Mouse (Mus musculus): ENCODE measurements at regions not wholly inside any gene's neighbourhood (a gene's known extent, or its start where the extent isn't known, plus 50 kb on each side); places are given as distances from the start of the nearest gene placed in this dataset.

GRCm38 (mm10) chr4:87386835-87387234 lies 156.6 kb upstream of the Slc24a2 start:
- no peak for DNase-seq (ENCODE audit: low spot score in 2 of 2)

GRCm38 (mm10) chr4:87386271-87386670 lies 156.0 kb upstream of the Slc24a2 start:
- no peak for DNase-seq (ENCODE audit: low spot score in 2 of 2)

GRCm38 (mm10) chr4:87385221-87385739 lies 155.0 kb upstream of the Slc24a2 start:
- DNase-seq (ENCODE audit: low spot score in 2 of 2), result no peak

DNA sequence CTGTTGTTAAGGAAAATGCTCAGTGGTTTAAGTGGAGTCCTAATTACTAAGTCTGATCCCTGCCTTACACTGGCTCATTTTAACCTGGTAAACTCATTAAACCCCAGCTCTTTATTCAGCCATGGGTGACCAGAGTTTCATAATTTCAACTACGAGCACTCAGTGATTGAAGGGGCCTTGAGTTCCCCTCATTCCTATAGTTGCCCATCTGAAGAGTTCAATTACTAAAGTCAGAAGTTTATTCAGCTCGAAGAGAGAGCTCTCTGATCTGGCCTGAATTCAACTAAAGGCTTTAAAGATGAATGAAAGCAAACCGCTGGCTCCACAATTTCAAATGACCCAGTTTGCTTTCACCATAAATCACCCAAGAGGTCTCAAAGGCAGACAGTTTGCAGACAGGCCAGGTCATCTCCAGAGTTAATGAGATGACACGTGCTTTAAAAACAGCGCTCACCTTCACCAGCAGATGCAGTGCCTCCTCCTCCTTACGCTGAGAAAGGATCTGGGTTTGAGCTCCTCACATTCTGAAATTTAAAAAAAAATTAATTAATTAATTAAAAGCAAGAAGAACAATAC lies 154.3 kb upstream of the Slc24a2 start:
- DNase-seq (ENCODE audit: low spot score in 2 of 2), result no peak

GRCm38 (mm10) chr4:87380716-87381115 lies 150.4 kb upstream of the Slc24a2 start:
- no peak for DNase-seq (ENCODE audit: low spot score in 2 of 2)

- no peak for DNase-seq (ENCODE audit: low spot score in 2 of 2)
Measured at GRCm38 (mm10) chr4:87379516-87380173, 149.4 kb upstream of the Slc24a2 start.

DNA sequence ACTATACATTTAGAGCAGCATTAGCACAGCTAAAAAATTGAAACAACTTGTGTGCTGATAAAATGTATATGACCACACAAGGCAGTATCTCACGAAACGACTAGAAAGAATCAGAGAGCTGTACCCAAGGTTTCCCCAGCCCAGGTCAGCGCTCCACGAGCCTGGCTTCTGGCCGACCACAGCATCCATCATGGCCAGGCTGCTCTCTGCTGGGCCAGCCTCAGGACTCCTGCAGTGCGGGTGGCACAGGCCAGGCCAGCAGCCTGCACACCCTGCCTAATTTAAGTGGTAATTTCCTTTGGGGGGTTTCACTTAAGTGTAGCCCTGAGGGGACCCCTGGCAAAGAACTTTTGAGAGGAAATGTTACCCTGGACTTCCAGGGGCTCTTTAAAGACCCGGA lies 141.7 kb upstream of the Slc24a2 start:
- no peak for DNase-seq (ENCODE audit: low spot score in 2 of 2)

DNA sequence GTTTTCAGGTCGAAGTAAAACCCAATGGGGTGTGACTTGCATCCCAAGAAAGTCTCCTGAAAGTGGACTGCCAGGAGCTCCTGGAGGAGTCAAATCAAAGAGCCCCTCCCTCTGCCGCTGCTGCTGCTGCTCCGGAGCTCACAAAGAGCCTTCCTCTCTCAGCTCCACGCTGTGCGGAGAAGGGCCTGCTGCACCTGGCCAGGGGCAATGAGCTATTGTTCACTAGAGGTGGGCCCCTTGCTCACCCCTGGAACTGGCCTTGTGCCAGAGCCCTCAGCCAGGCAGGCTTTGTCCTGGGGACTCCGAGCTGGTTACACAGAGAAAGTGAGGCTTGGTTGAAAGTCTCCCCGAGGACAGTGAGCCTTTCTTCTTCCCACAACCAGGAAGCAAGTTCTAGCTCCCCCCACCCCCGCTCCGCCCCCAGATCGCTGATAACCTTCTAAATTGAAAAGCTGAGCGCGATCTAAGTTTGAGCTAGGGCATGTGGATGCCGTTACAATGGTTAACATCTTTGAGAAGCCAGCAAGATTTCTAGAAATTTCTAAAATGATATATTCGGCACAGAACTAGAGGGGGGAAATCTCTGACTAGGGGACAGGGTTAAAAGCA lies 139.5 kb upstream of the Slc24a2 start:
- DNase-seq (ENCODE audit: low spot score in 2 of 2), result no peak

- peak in 1 of 2 experiments; percentile 68 for DNase-seq (ENCODE audit: low spot score in 2 of 2)
Measured at GRCm38 (mm10) chr4:87368413-87369160, 138.3 kb upstream of the Slc24a2 start.

GRCm38 (mm10) chr4:87367732-87368412 lies 137.6 kb upstream of the Slc24a2 start:
- DNase-seq (ENCODE audit: low spot score in 2 of 2), result peak; percentile 80 to 86

DNA sequence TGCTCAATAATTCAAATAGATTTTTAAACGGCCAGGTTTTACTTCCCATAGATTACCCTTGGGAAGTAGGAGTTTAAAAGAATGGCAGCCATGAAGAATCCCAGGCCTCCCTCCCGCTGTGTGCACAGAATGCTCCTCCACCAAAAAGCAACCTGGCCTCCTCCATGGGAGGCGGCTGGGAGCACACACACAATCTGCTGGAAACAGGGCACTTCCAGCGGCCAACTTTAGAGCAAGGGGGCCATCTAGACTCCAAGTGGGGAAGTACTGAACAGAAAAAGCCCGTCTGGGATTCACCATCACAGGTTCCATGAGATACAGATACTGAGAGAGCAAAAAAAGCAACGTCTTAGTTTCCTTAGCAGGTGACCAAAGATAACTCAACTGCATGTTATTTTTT lies 131.9 kb upstream of the Slc24a2 start:
- no peak for DNase-seq (ENCODE audit: low spot score in 2 of 2)

GRCm38 (mm10) chr4:87359483-87359882 lies 129.2 kb upstream of the Slc24a2 start:
- DNase-seq (ENCODE audit: low spot score in 2 of 2), result no peak

GRCm38 (mm10) chr4:87359004-87359403 lies 128.7 kb upstream of the Slc24a2 start:
- no peak for DNase-seq (ENCODE audit: low spot score in 2 of 2)

DNA sequence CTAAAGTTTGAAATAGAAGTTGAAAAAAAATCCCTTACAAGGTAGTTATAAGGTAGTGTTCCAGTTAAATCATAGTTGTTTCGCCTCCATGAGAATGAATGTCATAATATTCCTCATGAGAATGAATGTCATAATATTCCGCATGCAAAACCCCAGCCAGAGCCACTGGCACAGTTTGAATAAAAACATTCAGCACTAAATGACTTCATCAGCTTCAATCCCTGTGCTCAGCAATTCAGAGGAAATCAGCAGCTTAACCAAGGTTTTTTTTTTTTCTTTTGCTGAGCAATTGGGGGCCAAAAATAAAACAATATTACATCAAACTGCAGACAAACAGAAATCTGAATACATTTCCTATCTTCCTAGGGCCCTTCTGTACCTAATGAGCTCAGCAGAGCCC lies 102.7 kb upstream of the Slc24a2 start:
- no peak for DNase-seq (ENCODE audit: low spot score in 2 of 2)

DNA sequence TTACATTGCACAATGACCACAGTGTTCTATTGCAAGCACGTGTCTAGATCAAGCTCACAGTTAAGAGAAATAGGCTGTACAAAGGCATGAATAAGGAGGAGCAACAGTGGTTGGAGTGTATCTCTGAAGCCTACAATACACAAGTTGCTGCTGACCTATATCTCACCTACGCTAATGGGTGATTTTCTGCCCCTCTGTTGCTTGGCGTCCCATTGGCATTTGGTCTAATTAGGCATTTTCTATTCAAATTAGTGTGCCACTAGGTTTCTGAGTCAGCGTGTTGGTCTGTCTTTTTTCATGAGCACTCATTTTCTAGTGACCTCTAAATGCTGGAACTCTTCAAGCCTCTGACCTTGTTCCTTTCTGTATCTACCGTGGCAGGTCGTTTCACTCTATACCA lies 98.9 kb upstream of the Slc24a2 start:
- no peak for DNase-seq (ENCODE audit: low spot score in 2 of 2)

GRCm38 (mm10) chr4:87321726-87322349 lies 91.6 kb upstream of the Slc24a2 start:
- DNase-seq (ENCODE audit: low spot score in 2 of 2), result no peak

DNA sequence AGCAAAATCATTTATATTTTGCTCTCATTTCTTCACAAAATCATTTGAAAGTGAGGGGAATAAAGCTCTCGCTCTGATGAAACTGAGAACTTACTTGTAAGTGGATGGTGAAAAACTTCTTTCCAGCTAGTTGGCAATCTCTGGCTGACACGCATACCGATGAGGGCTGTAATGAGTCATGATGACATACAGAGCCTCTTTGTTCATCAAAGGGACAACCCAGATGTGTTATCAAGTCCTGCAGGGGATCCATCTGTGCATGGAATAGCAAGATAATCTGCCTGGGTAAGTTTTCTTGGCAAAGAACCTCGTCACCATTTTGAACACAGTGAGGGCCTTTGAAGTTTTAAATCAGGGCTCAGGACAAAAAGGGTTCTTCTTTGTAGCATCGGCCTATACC lies 67.9 kb upstream of the Slc24a2 start:
- DNase-seq (ENCODE audit: low spot score in 2 of 2), result no peak

GRCm38 (mm10) chr4:87294538-87294937 lies 64.3 kb upstream of the Slc24a2 start:
- no peak for DNase-seq (ENCODE audit: low spot score in 2 of 2)

All from urinary bladder, postnatal 4 days (tissue).